Mouse (Mus musculus) hindbrain, postnatal 0 days (tissue): ENCODE data around the gene Top3a. TPM values are rescaled to one million over a fixed set of nuclear protein-coding genes. Genes with fewer than 3 reads are reported as not detected.

Experiments used
- ATAC-seq: fragments of 200-750 bp; cut with Nextera tagmentation; 2 replicates; pipeline ENCODE4 v1.8.0; 2017; ENCODE audit warnings: mild to moderate bottlenecking, moderate TSS enrichment, moderate library complexity
- DNase-seq: peaks from one replicate; pipeline ENCODE4 v3.0.0-alpha.2; 2015; ENCODE audit warnings: low spot score
- H3K27ac ChIP-seq: fragments of 300-500 bp; sonication (generic); 2 replicates; pipeline ENCODE4 v1.5.1; 2014; ENCODE audit warnings: mild to moderate bottlenecking
- H3K27me3 ChIP-seq: fragments of 300-500 bp; sonication (generic); 2 replicates; pipeline ENCODE4 v1.6.1; 2014; ENCODE audit warnings: low read length, mixed read lengths; ENCODE audit not compliant: insufficient read depth
- H3K36me3 ChIP-seq: fragments of 300-500 bp; sonication (generic); 2 replicates; pipeline ENCODE4 v1.6.1; 2014; ENCODE audit warnings: low read length, mixed read lengths; ENCODE audit not compliant: insufficient read depth
- H3K4me1 ChIP-seq: fragments of 300-500 bp; sonication (generic); 2 replicates; pipeline ENCODE4 v1.6.1; 2014; ENCODE audit warnings: antibody characterized with exemption, low read length, mixed read lengths; ENCODE audit not compliant: insufficient read depth
- H3K4me2 ChIP-seq: fragments of 300-500 bp; sonication (generic); 2 replicates; pipeline ENCODE4 v1.6.1; 2014; ENCODE audit warnings: low read depth, mild to moderate bottlenecking, low read length, moderate library complexity, mixed read lengths
- H3K4me3 ChIP-seq: fragments of 300-500 bp; sonication (generic); 2 replicates; pipeline ENCODE4 v1.5.1; 2014; ENCODE audit warnings: low read length
- H3K9ac ChIP-seq: fragments of 300-500 bp; sonication (generic); replicated peaks from 2 replicates; pipeline ENCODE4 v1.6.1; 2014; ENCODE audit warnings: mild to moderate bottlenecking, low read length, moderate library complexity, mixed read lengths
- H3K9me3 ChIP-seq: fragments of 300-500 bp; sonication (generic); 2 replicates; pipeline ENCODE4 v1.6.1; 2016; ENCODE audit warnings: low read length, mixed read lengths
- CTCF ChIP-seq: IDR thresholded peaks from 2 replicates; pipeline ENCODE4 v1.5.1; 2016; ENCODE audit warnings: antibody characterized with exemption, control low read depth, low read depth
- WGBS: fragments of 180-500 bp; shearing (Covaris S2); extraction: QIAGEN DNeasy Blood & Tissue Kit; methylation state at CpG from one replicate; pipeline ENCODE4 v1.1.7; 2014; 5-methylcytosine and 5-hydroxymethylcytosine counted together
- polyA plus RNA-seq: library from polyadenylated mRNA; unstranded; fragments of >200 nt; fragmentation: Nextera tagmentation; extraction: Ambion mirVana; gene quantifications from 2 replicates; pipeline ENCODE4 v1.2.1, GENCODE M21; 2015
- total RNA-seq: library from RNA; depleted of rRNA; stranded (reverse); fragments of >200 nt; gene quantifications from 2 replicates; pipeline ENCODE4 v1.2.3, GENCODE M21; 2014

The Top3a gene
- total and polyA plus RNA-seq, 2 experiments from 2014 or later: 3.9 to 11.0 TPM

DNA sequence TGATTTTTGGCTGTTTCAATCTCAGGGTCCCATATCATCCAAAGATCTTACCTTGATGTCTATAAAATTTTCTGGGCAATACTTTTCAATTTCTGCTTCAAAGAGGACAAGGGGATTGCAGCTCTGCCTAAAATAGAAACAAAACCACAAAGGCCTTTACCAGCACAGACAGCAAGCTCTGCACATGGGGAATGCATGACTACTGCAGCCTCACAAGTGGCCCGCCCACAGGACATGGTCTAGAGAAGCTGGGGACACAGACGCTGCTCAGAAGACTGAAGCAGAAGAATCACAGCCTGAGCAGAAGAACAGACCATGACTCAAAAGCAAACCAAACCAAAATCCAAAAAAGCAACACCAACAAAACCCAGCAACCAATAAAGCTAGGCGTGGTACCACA is 15.5 kb downstream of the Top3a start:
- no peak for ATAC-seq
- WGBS: 90% methylated on average over 3 of the region's 3 CpGs
- no peaks in the 10 kb centered on the region for H3K9me3 ChIP-seq

DNA sequence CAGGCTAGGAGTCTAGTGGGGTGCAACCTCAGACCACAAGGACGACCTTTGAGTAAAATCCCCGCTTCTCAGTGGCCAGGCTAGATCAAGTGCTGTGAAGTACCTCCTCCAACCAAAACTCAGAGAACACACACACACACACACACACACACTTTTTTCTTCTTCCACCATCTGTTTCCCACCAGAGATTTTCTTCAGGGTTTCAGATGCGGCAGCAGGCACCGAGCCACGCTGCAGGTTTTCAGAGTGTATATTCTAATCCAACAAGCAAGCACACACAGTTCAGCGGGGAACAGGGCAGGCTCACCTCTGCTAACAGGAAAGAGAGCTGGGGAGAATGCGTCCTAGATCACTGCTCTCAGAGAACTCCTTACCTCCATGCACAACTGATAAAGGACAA is 21.6 kb downstream of the Top3a start:
- ATAC-seq (no peak), DNase-seq (no peak)
- Histone ChIP-seq H3K4me3 (no peak overlapping the region), H3K27ac (no peak overlapping the region), H3K4me1 (no peaks in the 10 kb centered on the region), H3K4me2 (no peak overlapping the region), H3K9ac (no peak overlapping the region), H3K36me3 (peaks cover 23% of the 10 kb centered on the region; the same call in 1 of the 2 replicates), H3K27me3 (no peaks in the 10 kb centered on the region), H3K9me3 (no peaks in the 10 kb centered on the region)
- WGBS: 94% methylated on average over 7 of the region's 7 CpGs
- no peak for TF ChIP-seq CTCF

More for the DNA sequence above, 15.5 kb downstream of the Top3a start:
- TF ChIP-seq CTCF: no peak
- H3K27me3 ChIP-seq: no peaks in the 10 kb centered on the region
- no peak for DNase-seq
- H3K4me3 ChIP-seq: no peak overlapping the region
- H3K9ac ChIP-seq: no peak overlapping the region
- H3K4me2 ChIP-seq: no peak overlapping the region
- H3K36me3 ChIP-seq: peaks cover 11% of the 10 kb centered on the region; the same call in 1 of the 2 replicates
- H3K4me1 ChIP-seq: no peaks in the 10 kb centered on the region
- H3K27ac ChIP-seq: no peak overlapping the region

DNA sequence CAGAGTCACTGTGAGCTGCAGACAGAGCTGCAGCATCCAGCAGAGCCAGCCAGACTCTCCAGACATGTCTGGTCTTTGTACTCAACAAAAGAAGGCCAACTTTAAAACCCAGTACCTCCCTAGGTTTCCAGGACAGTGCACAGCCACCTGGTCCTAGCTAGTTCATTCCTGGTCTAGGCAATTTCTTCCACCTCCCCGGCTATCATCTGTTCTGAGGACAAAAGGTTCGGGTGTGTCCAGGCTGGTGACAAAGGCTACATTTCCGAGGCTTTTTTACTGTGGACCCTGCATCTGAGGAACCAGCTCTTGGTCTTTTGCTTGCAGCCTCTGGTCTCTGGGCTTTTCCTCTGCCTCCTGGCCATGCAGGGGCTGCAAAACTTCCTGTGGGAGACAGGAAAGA is 36.8 kb downstream of the Top3a start:
- no peak for DNase-seq
- Histone ChIP-seq H3K27me3 (no peaks in the 10 kb centered on the region), H3K4me3 (no peak overlapping the region), H3K9ac (no peak overlapping the region), H3K36me3 (peaks cover 34% of the 10 kb centered on the region), H3K27ac (no peak overlapping the region), H3K9me3 (no peaks in the 10 kb centered on the region), H3K4me1 (no peaks in the 10 kb centered on the region), H3K4me2 (no peak overlapping the region)
- WGBS: 86% methylated on average over 3 of the region's 3 CpGs
- TF ChIP-seq CTCF: no peak
- no peak for ATAC-seq

DNA sequence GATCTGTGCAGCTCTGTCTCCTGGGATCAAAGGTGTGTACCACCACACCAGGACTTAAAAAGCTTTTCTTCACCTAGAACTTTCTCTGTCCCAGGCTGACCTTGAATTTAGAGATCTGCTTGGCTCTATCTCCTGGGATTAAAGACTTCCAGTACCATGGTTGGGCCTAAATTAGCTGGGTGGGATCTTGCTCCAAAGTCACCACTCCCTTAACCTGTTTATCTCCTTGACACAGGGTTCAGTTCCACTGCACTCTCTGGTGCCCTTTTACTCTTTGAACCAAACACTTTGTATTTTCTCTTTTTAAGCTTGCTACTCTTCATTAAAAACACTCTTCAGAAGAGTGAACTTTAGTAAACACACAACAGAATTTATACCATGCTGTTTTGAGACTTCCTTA is 39.7 kb downstream of the Top3a start:
- no peak for TF ChIP-seq CTCF
- no peaks in the 10 kb centered on the region for H3K4me1 ChIP-seq
- peaks cover 15% of the 10 kb centered on the region for H3K36me3 ChIP-seq
- no peak overlapping the region for H3K4me2 ChIP-seq
- H3K9ac ChIP-seq: no peak overlapping the region
- no peaks in the 10 kb centered on the region for H3K9me3 ChIP-seq
- H3K4me3 ChIP-seq: no peak overlapping the region
- H3K27ac ChIP-seq: no peak overlapping the region
- DNase-seq (no peak), ATAC-seq (no peak)
- no peaks in the 10 kb centered on the region for H3K27me3 ChIP-seq

DNA sequence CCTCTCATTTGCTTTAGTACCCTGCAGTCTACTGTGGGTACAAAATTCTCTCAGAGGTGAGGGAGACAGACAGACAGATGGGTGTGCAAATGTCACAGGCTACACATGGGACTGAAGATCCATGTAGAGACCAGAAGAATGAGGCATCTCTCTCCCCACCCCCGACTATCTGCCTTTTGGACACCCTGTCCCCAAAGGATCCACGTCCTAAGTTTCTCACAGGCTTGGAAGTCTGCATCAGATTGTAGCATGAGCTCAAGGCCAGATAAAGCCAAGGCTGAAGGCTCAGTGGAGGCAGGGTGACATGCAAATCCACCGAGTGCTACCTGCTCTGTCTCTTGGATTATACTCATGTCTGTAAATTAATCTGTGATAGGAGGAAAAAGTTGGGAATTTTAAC is 40.7 kb downstream of the Top3a start:
- no peak overlapping the region for H3K4me3 ChIP-seq
- H3K36me3 ChIP-seq: peaks cover 16% of the 10 kb centered on the region
- no peak overlapping the region for H3K27ac ChIP-seq
- TF ChIP-seq CTCF: no peak
- H3K27me3 ChIP-seq: no peaks in the 10 kb centered on the region
- H3K9me3 ChIP-seq: no peaks in the 10 kb centered on the region
- no peaks in the 10 kb centered on the region for H3K4me1 ChIP-seq
- H3K4me2 ChIP-seq: no peak overlapping the region
- no peak for ATAC-seq
- WGBS: 92% methylated on average over 3 of the region's 3 CpGs
- no peak overlapping the region for H3K9ac ChIP-seq
- DNase-seq: no peak

DNA sequence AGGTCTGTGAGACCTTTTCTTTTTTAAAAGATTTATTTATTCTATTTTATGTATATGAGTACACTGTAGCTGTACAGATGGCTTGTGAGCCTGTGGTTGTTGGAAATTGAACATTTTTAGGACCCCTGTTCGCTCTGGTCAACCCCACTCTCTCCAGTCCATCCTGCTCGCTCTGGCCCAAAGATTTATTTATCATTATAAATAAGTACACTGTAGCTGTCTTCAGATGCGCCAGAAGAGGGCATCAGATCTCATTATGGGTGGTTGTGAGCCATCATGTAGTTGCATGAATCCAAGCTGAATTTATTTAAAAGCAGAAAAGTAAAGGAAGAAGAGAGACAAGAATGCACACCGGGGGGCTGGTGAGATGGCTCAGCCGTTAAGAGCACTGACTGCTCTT is 42.0 kb downstream of the Top3a start:
- no peak overlapping the region for H3K9ac ChIP-seq
- H3K4me1 ChIP-seq: no peaks in the 10 kb centered on the region
- peaks cover 27% of the 10 kb centered on the region for H3K36me3 ChIP-seq
- TF ChIP-seq CTCF: peak; percentile 30; the same call in 1 of the 2 replicates
- H3K27me3 ChIP-seq: no peaks in the 10 kb centered on the region
- ATAC-seq: no peak
- H3K4me3 ChIP-seq: no peak overlapping the region
- H3K27ac ChIP-seq: no peak overlapping the region
- no peak for DNase-seq
- no peak overlapping the region for H3K4me2 ChIP-seq
- no peaks in the 10 kb centered on the region for H3K9me3 ChIP-seq
- WGBS: 75% methylated on average over 5 of the region's 5 CpGs

DNA sequence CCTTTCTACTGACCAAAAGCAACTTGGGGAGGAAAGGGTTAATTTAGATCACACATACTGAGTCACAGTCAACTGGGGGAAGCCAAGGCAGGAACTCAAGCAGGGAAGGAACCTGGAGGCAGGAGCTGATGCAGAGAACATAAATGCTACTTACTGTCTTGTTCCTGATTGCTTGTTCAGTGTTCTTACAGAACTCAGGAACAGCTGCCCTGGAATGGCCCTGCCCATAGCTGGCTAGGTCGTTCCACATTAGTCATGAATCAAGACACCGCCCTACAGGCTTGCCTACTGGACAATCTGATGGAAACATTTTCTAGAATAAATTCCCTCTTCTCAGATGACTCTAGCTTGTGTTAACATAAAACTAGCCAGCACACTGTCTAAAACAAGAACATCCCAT is 43.0 kb downstream of the Top3a start:
- Histone ChIP-seq H3K9me3 (no peaks in the 10 kb centered on the region), H3K9ac (no peak overlapping the region), H3K27ac (no peak overlapping the region), H3K4me1 (no peaks in the 10 kb centered on the region; the same call in 1 of the 2 replicates), H3K4me2 (no peak overlapping the region), H3K27me3 (no peaks in the 10 kb centered on the region), H3K36me3 (peaks cover 19% of the 10 kb centered on the region), H3K4me3 (no peak overlapping the region)
- TF ChIP-seq CTCF: no peak
- DNase-seq (no peak), ATAC-seq (no peak)
- 88% methylated on average over 2 of the region's 2 CpGs for WGBS
